Mouse (Mus musculus): ENCODE data around the gene Slc7a10.

DNA sequence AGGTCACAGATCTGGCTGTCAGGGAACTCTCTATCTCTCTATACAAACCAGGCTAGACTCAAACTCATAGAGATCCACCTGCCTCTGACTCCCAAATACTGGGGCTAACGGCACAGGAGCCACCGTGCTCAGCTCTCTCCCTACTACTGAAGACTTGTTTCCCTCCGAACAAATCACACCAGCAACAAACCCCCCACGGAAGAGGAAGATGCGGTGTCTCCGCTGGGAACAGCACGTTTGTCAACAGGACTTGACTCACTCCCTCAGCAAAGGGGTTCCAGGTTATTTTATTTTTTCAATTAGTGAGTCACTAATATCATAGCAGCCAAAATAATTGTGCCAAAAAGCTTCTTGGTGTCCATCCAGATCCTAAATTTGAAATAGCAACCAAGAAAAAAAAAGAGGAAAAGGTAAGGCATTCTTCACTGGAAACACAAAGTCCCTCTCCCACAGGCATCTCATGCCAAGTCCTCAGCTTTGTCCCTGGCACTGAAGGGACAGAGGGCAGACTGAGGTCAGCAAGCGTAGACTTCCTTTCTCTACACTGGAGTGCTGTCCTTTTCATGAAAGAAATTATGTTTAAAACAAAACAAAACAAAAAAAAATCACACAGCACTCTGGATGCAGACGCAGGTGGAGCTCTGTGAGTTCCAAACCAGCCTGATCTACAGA lies 34.6 kb downstream of the Slc7a10 start:
- TF ChIP-seq CTCF (conservative IDR thresholded peaks at IDR 0.05 in 1 of 2, IDR thresholded peaks at IDR 0.05 in 1 of 2; ENCODE audit: low read depth in 2 of 2, low read length in 2 of 2) (no peak), POLR2A (IDR thresholded peaks at IDR 0.05; ENCODE audit: low read depth, low read length) (no peak), RCOR1 (conservative IDR thresholded peaks at IDR 0.05; ENCODE audit: low read depth, low read length) (no peak), SIN3A (IDR thresholded peaks at IDR 0.05; ENCODE audit: low read length) (no peak), MAX (IDR thresholded peaks at IDR 0.05; ENCODE audit: low read length) (no peak), USF2 (conservative IDR thresholded peaks at IDR 0.05; ENCODE audit: low read depth, low read length) (no peak), SMC3 (IDR thresholded peaks at IDR 0.05; ENCODE audit: low read depth, low read length) (no peak), CHD2 (IDR thresholded peaks at IDR 0.05; ENCODE audit: low read length) (no peak), ZC3H11A (IDR thresholded peaks at IDR 0.05; ENCODE audit: low read depth, low read length) (no peak)

Measured in CH12.LX (cell line).